Comparison of ENCODE assay signal across 12 mouse cellular contexts in the genomic region with DNA sequence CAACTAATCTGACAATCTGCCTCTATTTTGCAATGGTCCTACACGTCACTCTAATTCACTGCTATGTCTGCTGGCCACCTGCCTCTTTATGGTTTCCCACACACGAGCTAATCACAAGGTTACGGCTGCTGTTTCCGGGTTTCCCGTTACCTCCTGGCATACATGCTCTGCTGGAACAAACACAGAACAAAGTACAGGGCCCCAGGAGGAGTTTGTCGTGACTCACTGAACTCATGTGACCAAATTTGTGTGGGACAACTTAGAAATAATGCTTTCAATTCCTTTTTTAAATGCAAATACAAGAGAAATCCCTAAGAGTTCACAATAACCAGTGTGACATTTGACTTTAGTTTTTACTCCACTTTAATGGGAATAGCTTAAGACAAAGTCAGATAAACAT. TPM values are rescaled to one million over a fixed set of nuclear protein-coding genes. Genes with fewer than 3 reads are reported as not detected.
DNase-seq lines count a peak whose midpoint lies in the region; ATAC-seq lines count a peak whose summit lies in the region.
"Had no signal": no experiment of that assay in that cellular context is flagged by ENCODE, and none has a peak within 500 bp of the region (broad histone marks: within the 10 kb centered on the region; RNA-seq: fewer than 3 reads in every experiment).

No protein-coding gene starts in this region.

- H3K36me3 ChIP-seq in embryonic facial prominence, embryonic 14.5 days (ENCODE audit: control insufficient read depth, insufficient read depth, low read length) = no peaks in the 10 kb centered on the region
- H3K36me3 ChIP-seq in embryonic facial prominence, embryonic 10.5 days (replicated peaks) = no peaks in the 10 kb centered on the region
- H3K36me3 ChIP-seq in stomach, embryonic 15.5 days = no peaks in the 10 kb centered on the region
- H3K36me3 ChIP-seq in midbrain, embryonic 10.5 days = no peaks in the 10 kb centered on the region
- H3K36me3 ChIP-seq: embryonic facial prominence, embryonic 12.5 days; limb, embryonic 13.5 days; neural tube, embryonic 13.5 days had no signal

- no peak overlapping the region for H3K27ac ChIP-seq in embryonic facial prominence, embryonic 14.5 days (replicated peaks; ENCODE audit: low read depth, low read length)
- no peak overlapping the region for H3K27ac ChIP-seq in embryonic facial prominence, embryonic 10.5 days (replicated peaks)
- H3K27ac ChIP-seq in stomach, embryonic 15.5 days = no peak overlapping the region
- no peak overlapping the region for H3K27ac ChIP-seq in midbrain, embryonic 10.5 days (replicated peaks)
- H3K27ac ChIP-seq: embryonic facial prominence, embryonic 12.5 days; limb, embryonic 13.5 days; neural tube, embryonic 13.5 days had no signal

- no peak overlapping the region for H3K4me3 ChIP-seq in embryonic facial prominence, embryonic 14.5 days (ENCODE audit: low read depth, low read length)
- H3K4me3 ChIP-seq in embryonic facial prominence, embryonic 10.5 days = no peak overlapping the region
- no peak overlapping the region for H3K4me3 ChIP-seq in stomach, embryonic 15.5 days (replicated peaks)
- H3K4me3 ChIP-seq in midbrain, embryonic 10.5 days = no peak overlapping the region
- H3K4me3 ChIP-seq: embryonic facial prominence, embryonic 12.5 days; limb, embryonic 13.5 days; neural tube, embryonic 13.5 days had no signal

- 47% methylated on average over 6 of the region's 6 CpGs for WGBS in embryonic facial prominence, embryonic 14.5 days
- WGBS in embryonic facial prominence, embryonic 10.5 days = 74% methylated on average over 6 of the region's 6 CpGs
- 48% methylated on average over 6 of the region's 6 CpGs for WGBS in stomach, embryonic 15.5 days
- 77% methylated on average over 6 of the region's 6 CpGs for WGBS in midbrain, embryonic 10.5 days

- H3K9ac ChIP-seq in embryonic facial prominence, embryonic 14.5 days (ENCODE audit: low read depth, low read length) = no peak overlapping the region
- H3K9ac ChIP-seq in stomach, embryonic 15.5 days = no peak overlapping the region
- H3K9ac ChIP-seq: embryonic facial prominence, embryonic 12.5 days; limb, embryonic 13.5 days; neural tube, embryonic 13.5 days had no signal

- H3K4me1 ChIP-seq in embryonic facial prominence, embryonic 14.5 days (ENCODE audit: control insufficient read depth, insufficient read depth, low read length) = no peaks in the 10 kb centered on the region
- no peaks in the 10 kb centered on the region for H3K4me1 ChIP-seq in embryonic facial prominence, embryonic 10.5 days
- peaks cover 9% of the 10 kb centered on the region; the same call in 1 of the 2 replicates for H3K4me1 ChIP-seq in stomach, embryonic 15.5 days
- no peaks in the 10 kb centered on the region for H3K4me1 ChIP-seq in midbrain, embryonic 10.5 days
- H3K4me1 ChIP-seq: embryonic facial prominence, embryonic 12.5 days; neural tube, embryonic 13.5 days had no signal

- H3K4me2 ChIP-seq in embryonic facial prominence, embryonic 14.5 days (ENCODE audit: low read depth, low read length) = no peak overlapping the region
- H3K4me2 ChIP-seq in stomach, embryonic 15.5 days = no peak overlapping the region
- H3K4me2 ChIP-seq: embryonic facial prominence, embryonic 12.5 days; limb, embryonic 13.5 days; neural tube, embryonic 13.5 days had no signal

- H3K9me3 ChIP-seq in embryonic facial prominence, embryonic 14.5 days (ENCODE audit: control insufficient read depth, low read length) = no peaks in the 10 kb centered on the region
- no peaks in the 10 kb centered on the region for H3K9me3 ChIP-seq in embryonic facial prominence, embryonic 10.5 days
- H3K9me3 ChIP-seq in stomach, embryonic 15.5 days = no peaks in the 10 kb centered on the region
- no peaks in the 10 kb centered on the region for H3K9me3 ChIP-seq in midbrain, embryonic 10.5 days (replicated peaks)
- H3K9me3 ChIP-seq: embryonic facial prominence, embryonic 12.5 days; limb, embryonic 13.5 days; neural tube, embryonic 13.5 days had no signal

- H3K27me3 ChIP-seq in embryonic facial prominence, embryonic 14.5 days (replicated peaks; ENCODE audit: control insufficient read depth, insufficient read depth, low read length) = no peaks in the 10 kb centered on the region
- no peaks in the 10 kb centered on the region for H3K27me3 ChIP-seq in embryonic facial prominence, embryonic 10.5 days (replicated peaks; ENCODE audit: low read depth, poor library complexity, severe bottlenecking)
- H3K27me3 ChIP-seq in stomach, embryonic 15.5 days (replicated peaks) = no peaks in the 10 kb centered on the region
- no peaks in the 10 kb centered on the region for H3K27me3 ChIP-seq in midbrain, embryonic 10.5 days (ENCODE audit: low read depth, poor library complexity, severe bottlenecking)
- H3K27me3 ChIP-seq: embryonic facial prominence, embryonic 12.5 days; limb, embryonic 13.5 days; neural tube, embryonic 13.5 days had no signal

- peak; percentile 78; the same call in 1 of the 2 replicates for ATAC-seq in embryonic facial prominence, embryonic 14.5 days (ENCODE audit: low read depth)
- 0 out of 2 replicates have a peak, but pooled peaks have one; percentile 35 for ATAC-seq in stomach, embryonic 15.5 days (ENCODE audit: insufficient read depth, low FRiP score, low read depth)
- no peak for ATAC-seq in megakaryocyte-erythroid progenitor cell, adult 5-6 weeks (replicated peaks; ENCODE audit: low FRiP score, low TSS enrichment, poor library complexity, severe bottlenecking)

- DNase-seq in embryonic facial prominence, embryonic 14.5 days (ENCODE audit: low spot score) = peak; percentile 66
- DNase-seq in embryonic facial prominence, embryonic 10.5 days (ENCODE audit: low spot score) = no peak
- DNase-seq in spleen, adult 18-20 months = peak; percentile 41 to 53
- DNase-seq in spleen, adult 12 weeks (ENCODE audit: low spot score) = no peak
- peak; percentile 70 for DNase-seq in kidney, postnatal 14 days
- DNase-seq in midbrain, embryonic 10.5 days (ENCODE audit: low spot score) = no peak
- DNase-seq: adrenal gland, postnatal 10 days had no signal

RNA-seq across cellular contexts. Expression of gene Lgmn, which starts 14.0 kb away (rescaled TPM):
- 113 and 115 TPM in 2 replicates for polyA plus RNA-seq in embryonic facial prominence, embryonic 14.5 days (2014; fragmentation: Nextera tagmentation; extraction: Ambion mirVana)
- polyA plus RNA-seq in embryonic facial prominence, embryonic 10.5 days (2016; fragmentation: Nextera tagmentation; extraction: Ambion mirVana) = 42.7 and 45.6 TPM in 2 replicates
- 78.1 and 81.5 TPM in 2 replicates for polyA plus RNA-seq in stomach, embryonic 15.5 days (2015; fragmentation: Nextera tagmentation; extraction: Ambion mirVana)
- 46.5 and 50.8 TPM in 2 replicates for polyA plus RNA-seq in midbrain, embryonic 10.5 days (2016; fragmentation: Nextera tagmentation; extraction: Ambion mirVana)
- total RNA-seq in megakaryocyte-erythroid progenitor cell, adult 5-6 weeks (2014; fragmentation: Nextera tagmentation) = not detected in 2 replicates
- 0.14 and 0.38 TPM in 2 replicates for total RNA-seq in megakaryocyte-erythroid progenitor cell, adult 5-6 weeks (2017)

RNA-seq across cellular contexts. Expression of gene Golga5, which starts 15.4 kb away (rescaled TPM):
- polyA plus RNA-seq in embryonic facial prominence, embryonic 14.5 days (2014; fragmentation: Nextera tagmentation; extraction: Ambion mirVana) = 36.8 and 40.9 TPM in 2 replicates
- polyA plus RNA-seq in embryonic facial prominence, embryonic 10.5 days (2016; fragmentation: Nextera tagmentation; extraction: Ambion mirVana) = 28.4 and 31.3 TPM in 2 replicates
- 29.0 and 35.0 TPM in 2 replicates for polyA plus RNA-seq in stomach, embryonic 15.5 days (2015; fragmentation: Nextera tagmentation; extraction: Ambion mirVana)
- 24.6 and 30.3 TPM in 2 replicates for polyA plus RNA-seq in midbrain, embryonic 10.5 days (2016; fragmentation: Nextera tagmentation; extraction: Ambion mirVana)
- total RNA-seq in megakaryocyte-erythroid progenitor cell, adult 5-6 weeks (2014; fragmentation: Nextera tagmentation) = 19.7 and 28.0 TPM in 2 replicates
- total RNA-seq in megakaryocyte-erythroid progenitor cell, adult 5-6 weeks (2017) = 68.8 and 85.7 TPM in 2 replicates

Comparison
In these comparisons a context has a peak if more than half of its experiments do, and no peak if none do; other contexts are left out.
1. DNase-seq: peak in embryonic facial prominence, embryonic 14.5 days (single experiment), spleen, adult 18-20 months (2 of 2) and kidney, postnatal 14 days (single experiment); none in embryonic facial prominence, embryonic 10.5 days (single experiment), spleen, adult 12 weeks (single experiment) and midbrain, embryonic 10.5 days (single experiment).